Mouse (Mus musculus): Measurements from ENCODE around the gene H2al3. TPM values are rescaled to one million over a fixed set of nuclear protein-coding genes. Genes with fewer than 3 reads are reported as not detected.

Gene H2al3
- not detected for polyA plus RNA-seq (2015; fragmentation: Illumina TruSeq; extraction: RNeasy Lipid Tissue Mini Kit (QIAGEN cat#74804); ENCODE audit: low read depth, low replicate concordance)

GRCm38 (mm10) chrX:9849403-9849802 lies at the start of gene H2al3:
Gene H2al3 (plus strand): TSS chrX:9849703.

GRCm38 (mm10) chrX:9846628-9847027 lies 2.9 kb upstream of the H2al3 start, which contains the start of gene Hypm:
Gene Hypm (plus strand): TSS chrX:9846928.

GRCm38 (mm10) chrX:9885322-9885721 lies 35.8 kb downstream of the H2al3 start, which contains the start of gene Sytl5:
Gene Sytl5 (plus strand): TSS chrX:9885622.

Other genes starting within 250 kb of the H2al3 start
- gene Dynlt3, start 186.7 kb upstream of the H2al3 start, polyA plus RNA-seq (2015; fragmentation: Illumina TruSeq; extraction: RNeasy Lipid Tissue Mini Kit (QIAGEN cat#74804); ENCODE audit: low read depth, low replicate concordance): 237 TPM
- gene Hypm, start 2.8 kb upstream of the H2al3 start, polyA plus RNA-seq (2015; fragmentation: Illumina TruSeq; extraction: RNeasy Lipid Tissue Mini Kit (QIAGEN cat#74804); ENCODE audit: low read depth, low replicate concordance): not detected
- gene Sytl5, start 35.9 kb downstream of the H2al3 start, polyA plus RNA-seq (2015; fragmentation: Illumina TruSeq; extraction: RNeasy Lipid Tissue Mini Kit (QIAGEN cat#74804); ENCODE audit: low read depth, low replicate concordance): 4.0 TPM

Data from brain, adult 10 weeks (tissue).